Mouse (Mus musculus): ENCODE results near the gene Myrf.
"Not testable (repeated sequence)": the region's sequence is repeated elsewhere in the genome, so short reads cannot be mapped to it uniquely, and the experiment has no call there.

Myrf gene

GRCm38 (mm10) chr19:10176941-10177372 lies 63.6 kb downstream of the Myrf start:
- DNase-seq (ENCODE audit: low read depth, low spot score): no peak

- DNase-seq (ENCODE audit: low read depth, low spot score): no peak
Observed at GRCm38 (mm10) chr19:10176477-10176876, 64.1 kb downstream of the Myrf start.

- DNase-seq (ENCODE audit: low read depth, low spot score): no peak
Observed at GRCm38 (mm10) chr19:10174956-10175355, 65.6 kb downstream of the Myrf start.

- no peak for DNase-seq (ENCODE audit: low read depth, low spot score)
Observed at GRCm38 (mm10) chr19:10173844-10174539, 66.6 kb downstream of the Myrf start.

GRCm38 (mm10) chr19:10173116-10173718 lies 67.3 kb downstream of the Myrf start:
- DNase-seq (ENCODE audit: low read depth, low spot score): no peak

- DNase-seq (ENCODE audit: low read depth, low spot score): no peak
Observed at GRCm38 (mm10) chr19:10171846-10172245, 68.7 kb downstream of the Myrf start.

GRCm38 (mm10) chr19:10171359-10171758 lies 69.2 kb downstream of the Myrf start:
- no peak for DNase-seq (ENCODE audit: low read depth, low spot score)

- DNase-seq (ENCODE audit: low read depth, low spot score): no peak
Observed at GRCm38 (mm10) chr19:10170466-10170865, 70.1 kb downstream of the Myrf start.

- DNase-seq (ENCODE audit: low read depth, low spot score): not testable (repeated sequence)
Observed at GRCm38 (mm10) chr19:10169692-10170330, 70.7 kb downstream of the Myrf start.

- no peak for DNase-seq (ENCODE audit: low read depth, low spot score)
Observed at GRCm38 (mm10) chr19:10169179-10169578, 71.4 kb downstream of the Myrf start.

GRCm38 (mm10) chr19:10168441-10168840 lies 72.1 kb downstream of the Myrf start:
- DNase-seq (ENCODE audit: low read depth, low spot score): no peak

GRCm38 (mm10) chr19:10167951-10168350 lies 72.6 kb downstream of the Myrf start:
- no peak for DNase-seq (ENCODE audit: low read depth, low spot score)

GRCm38 (mm10) chr19:10167112-10167511 lies 73.4 kb downstream of the Myrf start:
- DNase-seq (ENCODE audit: low read depth, low spot score): no peak

GRCm38 (mm10) chr19:10165928-10166327 lies 74.6 kb downstream of the Myrf start:
- not testable (repeated sequence) for DNase-seq (ENCODE audit: low read depth, low spot score)

GRCm38 (mm10) chr19:10163896-10164295 lies 76.7 kb downstream of the Myrf start:
- DNase-seq (ENCODE audit: low read depth, low spot score): no peak
